Comparison of ENCODE assay signal across 23 mouse cellular contexts in genomic region chr13:36429500-36430189, GRCm38 (mm10).
DNase-seq lines count a peak whose midpoint lies in the region; ATAC-seq lines count a peak whose summit lies in the region.
"Had no signal": no experiment of that assay in that cellular context is flagged by ENCODE, and none has a peak within 500 bp of the region (broad histone marks: within the 10 kb centered on the region; RNA-seq: fewer than 3 reads in every experiment).

No protein-coding gene starts in this region.

- no peaks in the 10 kb centered on the region for H3K4me1 ChIP-seq in forebrain, embryonic 12.5 days
- H3K4me1 ChIP-seq in forebrain, embryonic 10.5 days = peaks cover 9% of the 10 kb centered on the region; the same call in 1 of the 2 replicates
- 0 out of 2 replicates have a peak, but pooled peaks cover 14% of the 10 kb centered on the region for H3K4me1 ChIP-seq in hindbrain, embryonic 15.5 days (replicated peaks)
- H3K4me1 ChIP-seq in hindbrain, embryonic 11.5 days (replicated peaks; ENCODE audit: control insufficient read depth, insufficient read depth, low read length) = no peaks in the 10 kb centered on the region
- peaks cover 9% of the 10 kb centered on the region; the same call in 1 of the 2 replicates for H3K4me1 ChIP-seq in neural tube, embryonic 13.5 days (replicated peaks)
- peaks cover 14% of the 10 kb centered on the region for H3K4me1 ChIP-seq in neural tube, embryonic 15.5 days
- H3K4me1 ChIP-seq: embryonic facial prominence, embryonic 13.5 days had no signal

- DNase-seq in forebrain, embryonic 10.5 days (ENCODE audit: extremely low spot score, low spot score) = no peak
- no peak for DNase-seq in hindbrain, embryonic 11.5 days (ENCODE audit: low spot score)
- no peak for DNase-seq in neural tube, embryonic 10.5 days (ENCODE audit: extremely low spot score, low spot score)
- DNase-seq: adrenal gland, postnatal 10 days; cerebellum, adult 8-10 months; cerebellum, postnatal 36 days; embryo, embryonic 11 days; gastrocnemius, adult 2 months; heart, postnatal 10 days; kidney, adult 18-20 months; kidney, postnatal 4 days; lung, embryonic 14.5 days; right cerebral cortex, postnatal 14 days had no signal

- no peaks in the 10 kb centered on the region for H3K9me3 ChIP-seq in forebrain, embryonic 12.5 days
- no peaks in the 10 kb centered on the region for H3K9me3 ChIP-seq in forebrain, embryonic 10.5 days
- no peaks in the 10 kb centered on the region for H3K9me3 ChIP-seq in hindbrain, embryonic 15.5 days
- H3K9me3 ChIP-seq in hindbrain, embryonic 11.5 days (ENCODE audit: control insufficient read depth, low read length) = no peaks in the 10 kb centered on the region
- H3K9me3 ChIP-seq in neural tube, embryonic 13.5 days = no peaks in the 10 kb centered on the region
- no peaks in the 10 kb centered on the region for H3K9me3 ChIP-seq in neural tube, embryonic 15.5 days (replicated peaks)
- H3K9me3 ChIP-seq: embryonic facial prominence, embryonic 13.5 days; limb, embryonic 13.5 days had no signal

- H3K4me2 ChIP-seq in forebrain, embryonic 12.5 days = no peak overlapping the region
- no peak overlapping the region for H3K4me2 ChIP-seq in hindbrain, embryonic 15.5 days
- H3K4me2 ChIP-seq in hindbrain, embryonic 11.5 days (replicated peaks; ENCODE audit: low read depth, low read length) = no peak overlapping the region
- no peak overlapping the region for H3K4me2 ChIP-seq in neural tube, embryonic 13.5 days
- 0 out of 2 replicates have a peak overlapping the region, but pooled peaks have one; percentile 15 for H3K4me2 ChIP-seq in neural tube, embryonic 15.5 days
- H3K4me2 ChIP-seq: embryonic facial prominence, embryonic 13.5 days; heart, embryonic 11.5 days; limb, embryonic 13.5 days; lung, embryonic 14.5 days had no signal

- H3K27me3 ChIP-seq in forebrain, embryonic 12.5 days = no peaks in the 10 kb centered on the region
- no peaks in the 10 kb centered on the region for H3K27me3 ChIP-seq in forebrain, embryonic 10.5 days (ENCODE audit: poor library complexity, severe bottlenecking)
- no peaks in the 10 kb centered on the region for H3K27me3 ChIP-seq in hindbrain, embryonic 15.5 days
- no peaks in the 10 kb centered on the region for H3K27me3 ChIP-seq in hindbrain, embryonic 11.5 days (ENCODE audit: control insufficient read depth, insufficient read depth, low read length)
- H3K27me3 ChIP-seq in neural tube, embryonic 13.5 days = no peaks in the 10 kb centered on the region
- H3K27me3 ChIP-seq in neural tube, embryonic 15.5 days (replicated peaks) = no peaks in the 10 kb centered on the region
- H3K27me3 ChIP-seq: embryonic facial prominence, embryonic 13.5 days; limb, embryonic 13.5 days had no signal

- no peak overlapping the region for H3K9ac ChIP-seq in forebrain, embryonic 12.5 days
- H3K9ac ChIP-seq in hindbrain, embryonic 15.5 days = no peak overlapping the region
- no peak overlapping the region for H3K9ac ChIP-seq in hindbrain, embryonic 11.5 days (ENCODE audit: low read depth, low read length)
- no peak overlapping the region for H3K9ac ChIP-seq in neural tube, embryonic 13.5 days
- H3K9ac ChIP-seq in neural tube, embryonic 15.5 days (replicated peaks) = no peak overlapping the region
- H3K9ac ChIP-seq: embryonic facial prominence, embryonic 13.5 days; limb, embryonic 13.5 days; liver, embryonic 14.5 days; lung, embryonic 14.5 days had no signal

- no peak for ATAC-seq in forebrain, embryonic 12.5 days (ENCODE audit: low FRiP score)
- peak; percentile 63; the same call in 1 of the 2 replicates for ATAC-seq in hindbrain, embryonic 15.5 days (ENCODE audit: low FRiP score, low read depth)
- no peak for ATAC-seq in hindbrain, embryonic 11.5 days (ENCODE audit: low FRiP score)
- ATAC-seq in neural tube, embryonic 13.5 days (ENCODE audit: low read depth) = peak; percentile 70
- ATAC-seq in neural tube, embryonic 15.5 days (ENCODE audit: low FRiP score) = peak; percentile 79
- no peak for ATAC-seq in monocyte, adult 5-6 weeks (replicated peaks; ENCODE audit: insufficient number of reproducible peaks, low FRiP score, low TSS enrichment, poor library complexity, severe bottlenecking)

- no peaks in the 10 kb centered on the region for H3K36me3 ChIP-seq in forebrain, embryonic 12.5 days (replicated peaks)
- H3K36me3 ChIP-seq in forebrain, embryonic 10.5 days (replicated peaks) = no peaks in the 10 kb centered on the region
- no peaks in the 10 kb centered on the region for H3K36me3 ChIP-seq in hindbrain, embryonic 15.5 days
- no peaks in the 10 kb centered on the region for H3K36me3 ChIP-seq in hindbrain, embryonic 11.5 days (ENCODE audit: control insufficient read depth, insufficient read depth, low read length)
- no peaks in the 10 kb centered on the region for H3K36me3 ChIP-seq in neural tube, embryonic 13.5 days
- H3K36me3 ChIP-seq in neural tube, embryonic 15.5 days = no peaks in the 10 kb centered on the region
- H3K36me3 ChIP-seq: embryonic facial prominence, embryonic 13.5 days; limb, embryonic 13.5 days had no signal

- no peak overlapping the region for H3K4me3 ChIP-seq in forebrain, embryonic 12.5 days (replicated peaks)
- no peak overlapping the region for H3K4me3 ChIP-seq in forebrain, embryonic 10.5 days
- no peak overlapping the region for H3K4me3 ChIP-seq in hindbrain, embryonic 15.5 days
- no peak overlapping the region for H3K4me3 ChIP-seq in hindbrain, embryonic 11.5 days (ENCODE audit: low read depth, low read length)
- no peak overlapping the region for H3K4me3 ChIP-seq in neural tube, embryonic 13.5 days
- H3K4me3 ChIP-seq in neural tube, embryonic 15.5 days (replicated peaks) = no peak overlapping the region
- H3K4me3 ChIP-seq: embryonic facial prominence, embryonic 13.5 days; erythroblast, embryonic 14.5 days; gastrocnemius, adult 2 months; limb, embryonic 13.5 days had no signal

- H3K27ac ChIP-seq in forebrain, embryonic 12.5 days = 0 out of 2 replicates have a peak overlapping the region, but pooled peaks have one; percentile 25
- no peak overlapping the region for H3K27ac ChIP-seq in forebrain, embryonic 10.5 days
- no peak overlapping the region for H3K27ac ChIP-seq in hindbrain, embryonic 15.5 days (replicated peaks)
- H3K27ac ChIP-seq in hindbrain, embryonic 11.5 days (ENCODE audit: low read depth, low read length) = no peak overlapping the region
- no peak overlapping the region; the same call in 1 of the 2 replicates for H3K27ac ChIP-seq in neural tube, embryonic 13.5 days (replicated peaks)
- H3K27ac ChIP-seq in neural tube, embryonic 15.5 days (replicated peaks) = peak overlapping the region; percentile 58
- H3K27ac ChIP-seq: embryonic facial prominence, embryonic 13.5 days; gastrocnemius, adult 2 months; limb, embryonic 13.5 days; liver, embryonic 14.5 days had no signal

- 72% methylated on average over 7 of the region's 7 CpGs for WGBS in forebrain, embryonic 12.5 days
- 89% methylated on average over 7 of the region's 7 CpGs for WGBS in forebrain, embryonic 10.5 days
- 58% methylated on average over 7 of the region's 7 CpGs for WGBS in hindbrain, embryonic 15.5 days
- 78% methylated on average over 7 of the region's 7 CpGs for WGBS in hindbrain, embryonic 11.5 days
- 56% methylated on average over 7 of the region's 7 CpGs for WGBS in neural tube, embryonic 13.5 days
- 38% methylated on average over 7 of the region's 7 CpGs for WGBS in neural tube, embryonic 15.5 days

Comparison
In these comparisons a context has a peak if more than half of its experiments do, and no peak if none do; other contexts are left out.
1. ATAC-seq: peak in hindbrain, embryonic 15.5 days (single experiment), neural tube, embryonic 13.5 days (single experiment) and neural tube, embryonic 15.5 days (single experiment); none in forebrain, embryonic 12.5 days (single experiment), hindbrain, embryonic 11.5 days (single experiment) and monocyte, adult 5-6 weeks (single experiment).
2. H3K27ac ChIP-seq: peak in forebrain, embryonic 12.5 days (single experiment) and neural tube, embryonic 15.5 days (single experiment); none in forebrain, embryonic 10.5 days (single experiment), hindbrain, embryonic 15.5 days (single experiment), hindbrain, embryonic 11.5 days (single experiment) and neural tube, embryonic 13.5 days (single experiment).